Mouse (Mus musculus): ENCODE results near the gene Olfr1020.

DNA sequence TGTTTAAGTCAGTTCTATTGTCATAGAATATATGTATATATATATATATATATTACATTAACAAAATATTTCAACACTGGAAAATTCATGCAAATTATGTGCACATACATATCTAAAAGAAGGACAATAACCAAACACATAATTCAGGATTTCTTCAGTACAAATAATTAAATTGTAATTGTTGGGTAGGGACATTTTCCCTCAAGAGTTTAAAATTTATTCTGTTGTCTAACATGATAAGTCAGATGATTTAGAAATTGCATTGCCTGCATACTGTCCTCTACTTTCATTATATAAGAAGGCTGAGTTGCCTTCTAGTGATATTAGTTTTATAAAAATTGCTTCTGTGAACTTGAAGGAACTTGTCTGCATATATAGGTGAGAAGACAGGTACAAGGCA, 28.7 kb upstream of the Olfr1020 start, which contains the start of gene Olfr1018:
- TF ChIP-seq CTCF (IDR thresholded peaks at IDR 0.05) (no peak), EP300 (IDR thresholded peaks at IDR 0.05; ENCODE audit: insufficient read depth, low read depth, low read length) (no peak), POLR2A (IDR thresholded peaks at IDR 0.05; ENCODE audit: insufficient read depth, low read depth, low read length) (no peak)

Data from heart, adult 2 months (tissue).